ENCODE assay signal across 9 mouse cellular contexts in genomic region chr3:107528401-107529118, GRCm38 (mm10). TPM values are rescaled to one million over a fixed set of nuclear protein-coding genes. Genes with fewer than 3 reads are reported as not detected.
DNase-seq lines count a peak whose midpoint lies in the region.
"Had no signal": no experiment of that assay in that cellular context is flagged by ENCODE, and none has a peak within 500 bp of the region (broad histone marks: within the 10 kb centered on the region; RNA-seq: fewer than 3 reads in every experiment).

No protein-coding gene starts in this region.

- DNase-seq in NIH3T3 (ENCODE audit: low read depth): peak; percentile 13
- DNase-seq in cerebellum, adult 11 months: peak; percentile 56
- peak; percentile 60 to 66 for DNase-seq in frontal cortex, postnatal 25 days (ENCODE audit: low spot score in 2 of 2)
- peak; percentile 83 for DNase-seq in left cerebral cortex, adult 11 months (ENCODE audit: low spot score)
- DNase-seq in retina, embryonic 14.5 days (ENCODE audit: low spot score): peak; percentile 69
- DNase-seq in kidney, adult 11 months: no peak
- no peak for DNase-seq in yolk sac, embryonic 10.5 days (ENCODE audit: low spot score)
- no peak for DNase-seq in gastrocnemius, postnatal 36 days

- intact Hi-C loops in gastrocnemius, postnatal 36 days (cut with DNase I): no loop called here

RNA-seq across cellular contexts. Expression of gene Slc6a17, which starts 10.7 kb away (rescaled TPM):
- 1 to 10 TPM in 1 of 2 experiments, under 1 TPM in 1; 0.26 to 1.4 TPM for total RNA-seq in gastrocnemius, postnatal 36 days (2021)

RNA-seq across cellular contexts. Expression of gene Ubl4b, which starts 26.3 kb away (rescaled TPM):
- total RNA-seq in gastrocnemius, postnatal 36 days (2021): not detected
- total RNA-seq: layer of hippocampus, postnatal 25 days had no signal

Comparison
In these comparisons a context has a peak if more than half of its experiments do, and no peak if none do; other contexts are left out.
1. DNase-seq: peak in NIH3T3 (single experiment), cerebellum, adult 11 months (single experiment), frontal cortex, postnatal 25 days (2 of 2), left cerebral cortex, adult 11 months (single experiment) and retina, embryonic 14.5 days (single experiment); none in kidney, adult 11 months (single experiment), yolk sac, embryonic 10.5 days (single experiment) and gastrocnemius, postnatal 36 days (0 of 2).